Mouse (Mus musculus): ENCODE data around the gene Alg1. TPM values are rescaled to one million over a fixed set of nuclear protein-coding genes. Genes with fewer than 3 reads are reported as not detected.

Gene Alg1
- polyA plus RNA-seq (2014; fragmentation: Nextera tagmentation; extraction: Ambion mirVana) = 41.3 and 42.4 TPM in 2 replicates

GRCm38 (mm10) chr16:5233418-5234313, at the start of gene Alg1:
Gene Alg1 (plus strand): TSS chr16:5233621.
- 2% methylated on average over 47 of the region's 47 CpGs for WGBS
- peak within 1 kb of the TSS; percentile 62 for H3K27ac ChIP-seq (ENCODE audit: low read depth, low read length)
- H3K4me2 ChIP-seq (ENCODE audit: low read depth, low read length) = peak within 1 kb of the TSS; percentile 65
- ATAC-seq (ENCODE audit: low read depth) = peak; percentile 94
- 0 out of 2 replicates have a peak, but pooled peaks cover 4% of the 10 kb centered on the region for H3K36me3 ChIP-seq (ENCODE audit: control insufficient read depth, insufficient read depth, low read length)
- H3K4me1 ChIP-seq (ENCODE audit: control insufficient read depth, insufficient read depth, low read length) = 0 out of 2 replicates have a peak, but pooled peaks cover 3% of the 10 kb centered on the region
- no peaks in the 10 kb centered on the region for H3K27me3 ChIP-seq (ENCODE audit: control insufficient read depth, insufficient read depth, low read length)
- peak within 1 kb of the TSS; percentile 74 for H3K9ac ChIP-seq (replicated peaks; ENCODE audit: low read depth, low read length)
- no peaks in the 10 kb centered on the region for H3K9me3 ChIP-seq (ENCODE audit: control insufficient read depth, low read length)
- peak within 1 kb of the TSS; percentile 83 for H3K4me3 ChIP-seq (ENCODE audit: low read depth, low read length)

- Histone ChIP-seq H3K27me3 (ENCODE audit: control insufficient read depth, insufficient read depth, low read length) (no peaks in the 10 kb centered on the region), H3K4me1 (ENCODE audit: control insufficient read depth, insufficient read depth, low read length) (no peaks in the 10 kb centered on the region), H3K9ac (replicated peaks; ENCODE audit: low read depth, low read length) (no peak overlapping the region), H3K27ac (ENCODE audit: low read depth, low read length) (no peak overlapping the region), H3K36me3 (ENCODE audit: control insufficient read depth, insufficient read depth, low read length) (no peaks in the 10 kb centered on the region), H3K4me2 (ENCODE audit: low read depth, low read length) (no peak overlapping the region), H3K9me3 (ENCODE audit: control insufficient read depth, low read length) (no peaks in the 10 kb centered on the region), H3K4me3 (ENCODE audit: low read depth, low read length) (no peak overlapping the region)
- 71% methylated on average over 8 of the region's 8 CpGs for WGBS
- no peak for ATAC-seq (ENCODE audit: low read depth)
These were observed 49.3 kb upstream of the Alg1 start for GRCm38 (mm10) chr16:5184101-5184500.

- Histone ChIP-seq H3K4me1 (ENCODE audit: control insufficient read depth, insufficient read depth, low read length) (no peaks in the 10 kb centered on the region), H3K9ac (replicated peaks; ENCODE audit: low read depth, low read length) (no peak overlapping the region), H3K4me3 (ENCODE audit: low read depth, low read length) (no peak overlapping the region), H3K27ac (ENCODE audit: low read depth, low read length) (no peak overlapping the region), H3K9me3 (ENCODE audit: control insufficient read depth, low read length) (no peaks in the 10 kb centered on the region), H3K36me3 (ENCODE audit: control insufficient read depth, insufficient read depth, low read length) (no peaks in the 10 kb centered on the region), H3K4me2 (ENCODE audit: low read depth, low read length) (no peak overlapping the region), H3K27me3 (ENCODE audit: control insufficient read depth, insufficient read depth, low read length) (no peaks in the 10 kb centered on the region)
- WGBS = 92% methylated on average over 5 of the region's 5 CpGs
- ATAC-seq (ENCODE audit: low read depth) = no peak
These were observed 48.5 kb upstream of the Alg1 start for GRCm38 (mm10) chr16:5184956-5185355.

GRCm38 (mm10) chr16:5185691-5186090, 47.7 kb upstream of the Alg1 start:
- H3K9ac ChIP-seq (replicated peaks; ENCODE audit: low read depth, low read length) = no peak overlapping the region
- no peaks in the 10 kb centered on the region for H3K36me3 ChIP-seq (ENCODE audit: control insufficient read depth, insufficient read depth, low read length)
- H3K27me3 ChIP-seq (ENCODE audit: control insufficient read depth, insufficient read depth, low read length) = no peaks in the 10 kb centered on the region
- no peak overlapping the region for H3K4me2 ChIP-seq (ENCODE audit: low read depth, low read length)
- H3K4me1 ChIP-seq (ENCODE audit: control insufficient read depth, insufficient read depth, low read length) = no peaks in the 10 kb centered on the region
- 72% methylated on average over 7 of the region's 7 CpGs for WGBS
- H3K27ac ChIP-seq (ENCODE audit: low read depth, low read length) = no peak overlapping the region
- H3K4me3 ChIP-seq (ENCODE audit: low read depth, low read length) = no peak overlapping the region
- no peaks in the 10 kb centered on the region for H3K9me3 ChIP-seq (ENCODE audit: control insufficient read depth, low read length)
- no peak for ATAC-seq (ENCODE audit: low read depth)

GRCm38 (mm10) chr16:5186234-5186633, 47.2 kb upstream of the Alg1 start:
- H3K9me3 ChIP-seq (ENCODE audit: control insufficient read depth, low read length) = no peaks in the 10 kb centered on the region
- H3K36me3 ChIP-seq (ENCODE audit: control insufficient read depth, insufficient read depth, low read length) = no peaks in the 10 kb centered on the region
- no peak overlapping the region for H3K27ac ChIP-seq (ENCODE audit: low read depth, low read length)
- H3K4me2 ChIP-seq (ENCODE audit: low read depth, low read length) = no peak overlapping the region
- no peaks in the 10 kb centered on the region for H3K4me1 ChIP-seq (ENCODE audit: control insufficient read depth, insufficient read depth, low read length)
- H3K27me3 ChIP-seq (ENCODE audit: control insufficient read depth, insufficient read depth, low read length) = no peaks in the 10 kb centered on the region
- no peak overlapping the region for H3K4me3 ChIP-seq (ENCODE audit: low read depth, low read length)
- no peak for ATAC-seq (ENCODE audit: low read depth)
- no peak overlapping the region for H3K9ac ChIP-seq (replicated peaks; ENCODE audit: low read depth, low read length)
- 81% methylated on average over 7 of the region's 7 CpGs for WGBS

- ATAC-seq (ENCODE audit: low read depth) = no peak
- WGBS = 34% methylated on average over 6 of the region's 6 CpGs
- H3K4me3 ChIP-seq (ENCODE audit: low read depth, low read length) = no peak overlapping the region
These were observed 38.3 kb upstream of the Alg1 start for GRCm38 (mm10) chr16:5195080-5195479.

GRCm38 (mm10) chr16:5202681-5203080, 30.7 kb upstream of the Alg1 start:
- Histone ChIP-seq H3K27ac (ENCODE audit: low read depth, low read length) (no peak overlapping the region), H3K27me3 (ENCODE audit: control insufficient read depth, insufficient read depth, low read length) (no peaks in the 10 kb centered on the region), H3K36me3 (ENCODE audit: control insufficient read depth, insufficient read depth, low read length) (no peaks in the 10 kb centered on the region), H3K4me2 (ENCODE audit: low read depth, low read length) (peak overlapping the region; percentile 95), H3K9ac (replicated peaks; ENCODE audit: low read depth, low read length) (no peak overlapping the region), H3K4me1 (ENCODE audit: control insufficient read depth, insufficient read depth, low read length) (peaks cover 7% of the 10 kb centered on the region; the same call in 1 of the 2 replicates), H3K4me3 (ENCODE audit: low read depth, low read length) (peak overlapping the region; percentile 73), H3K9me3 (ENCODE audit: control insufficient read depth, low read length) (no peaks in the 10 kb centered on the region)
- ATAC-seq (ENCODE audit: low read depth) = no peak
- 14% methylated on average over 4 of the region's 4 CpGs for WGBS

More at GRCm38 (mm10) chr16:5195080-5195479, 38.3 kb upstream of the Alg1 start:
- Histone ChIP-seq H3K4me1 (ENCODE audit: control insufficient read depth, insufficient read depth, low read length) (no peaks in the 10 kb centered on the region), H3K27me3 (ENCODE audit: control insufficient read depth, insufficient read depth, low read length) (no peaks in the 10 kb centered on the region), H3K9ac (replicated peaks; ENCODE audit: low read depth, low read length) (no peak overlapping the region), H3K36me3 (ENCODE audit: control insufficient read depth, insufficient read depth, low read length) (no peaks in the 10 kb centered on the region), H3K4me2 (ENCODE audit: low read depth, low read length) (no peak overlapping the region), H3K9me3 (ENCODE audit: control insufficient read depth, low read length) (no peaks in the 10 kb centered on the region), H3K27ac (ENCODE audit: low read depth, low read length) (no peak overlapping the region)

GRCm38 (mm10) chr16:5203200-5203599, 30.2 kb upstream of the Alg1 start:
- Histone ChIP-seq H3K4me2 (ENCODE audit: low read depth, low read length) (peak overlapping the region; percentile 95), H3K9me3 (ENCODE audit: control insufficient read depth, low read length) (no peaks in the 10 kb centered on the region), H3K4me3 (ENCODE audit: low read depth, low read length) (peak overlapping the region; percentile 73), H3K27me3 (ENCODE audit: control insufficient read depth, insufficient read depth, low read length) (no peaks in the 10 kb centered on the region), H3K9ac (replicated peaks; ENCODE audit: low read depth, low read length) (peak overlapping the region; percentile 66), H3K27ac (ENCODE audit: low read depth, low read length) (no peak overlapping the region), H3K4me1 (ENCODE audit: control insufficient read depth, insufficient read depth, low read length) (peaks cover 7% of the 10 kb centered on the region; the same call in 1 of the 2 replicates), H3K36me3 (ENCODE audit: control insufficient read depth, insufficient read depth, low read length) (no peaks in the 10 kb centered on the region)
- WGBS = 2% methylated on average over 34 of the region's 36 CpGs
- peak; percentile 64 for ATAC-seq (ENCODE audit: low read depth)

All from neural tube, embryonic 14.5 days (tissue).